Mouse (Mus musculus) lung, adult 2 months (tissue): ENCODE results near the gene Lrrc75b.

Experiments
- CTCF ChIP-seq: fragments of 200-500 bp; IDR thresholded peaks from 2 replicates; pipeline ENCODE4 v1.5.1; 2011; ENCODE audit warnings: mild to moderate bottlenecking, low read length, control low read depth; ENCODE audit not compliant: insufficient read depth
- POLR2A ChIP-seq: fragments of 200-500 bp; IDR thresholded peaks from 2 replicates; pipeline ENCODE4 v1.6.1; 2011; ENCODE audit warnings: low read depth, mild to moderate bottlenecking, control low read depth, low read length, borderline replicate concordance; ENCODE audit errors: extremely low read depth

DNA sequence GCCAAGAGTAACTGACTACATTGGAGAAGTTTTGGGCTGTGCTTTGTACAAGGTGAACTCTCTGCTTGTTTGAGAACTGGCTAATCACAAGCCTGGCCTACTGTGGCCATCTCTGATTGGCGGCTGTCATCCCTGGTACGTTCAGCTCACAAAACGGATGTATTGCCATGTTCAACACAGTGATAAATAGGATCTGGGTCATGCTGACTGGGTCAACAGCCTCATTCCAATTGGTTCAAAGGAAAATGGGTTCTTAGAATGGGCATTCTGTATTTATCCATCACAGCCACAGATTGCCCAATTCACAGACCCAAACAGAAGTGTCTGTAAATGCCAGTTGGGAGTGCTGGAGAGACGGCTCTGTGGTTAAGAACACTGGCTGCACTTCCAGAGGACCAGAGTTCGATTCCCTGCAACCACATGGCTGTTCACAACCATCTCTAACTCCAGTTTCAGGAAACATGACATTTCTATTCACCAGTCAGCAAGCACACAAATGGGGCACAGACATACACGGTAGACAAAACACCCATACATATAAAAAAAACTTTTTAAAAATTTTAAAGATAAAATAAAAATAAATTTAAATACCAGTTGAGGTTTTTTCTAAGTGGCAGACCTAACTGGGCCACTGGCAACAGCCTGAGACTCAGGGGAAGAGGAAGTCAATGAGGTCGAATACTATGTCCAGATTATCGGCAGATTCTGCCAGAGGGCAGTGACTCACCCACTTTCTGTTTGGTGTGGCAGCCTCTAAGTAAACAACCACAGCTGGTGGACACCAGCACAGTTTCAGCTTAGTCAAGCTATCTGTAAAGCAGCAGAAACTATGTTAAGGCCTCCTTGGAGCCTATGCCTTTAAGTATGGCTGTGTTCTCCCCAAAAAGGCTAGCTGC is 55.6 kb downstream of the Lrrc75b start:
- TF ChIP-seq POLR2A (no peak), CTCF (no peak)
